Comparison of ENCODE assay signal across 23 mouse cellular contexts in genomic region chr11:19093749-19094148, GRCm38 (mm10).
"Had no signal": no experiment of that assay in that cellular context is flagged by ENCODE, and none has a peak within 500 bp of the region (broad histone marks: within the 10 kb centered on the region; RNA-seq: fewer than 3 reads in every experiment).

No protein-coding gene starts in this region.

- H3K36me3 ChIP-seq: heart, embryonic 10.5 days; heart, embryonic 12.5 days; hindbrain, embryonic 12.5 days; kidney, embryonic 15.5 days; limb, embryonic 10.5 days; limb, embryonic 12.5 days had no signal

- H3K27ac ChIP-seq: heart, embryonic 10.5 days; hindbrain, embryonic 12.5 days; hindbrain, embryonic 14.5 days; hindbrain, postnatal 0 days; kidney, embryonic 15.5 days; kidney, postnatal 0 days; left cerebral cortex, adult 2 months; limb, embryonic 10.5 days; limb, embryonic 12.5 days had no signal

- H3K9ac ChIP-seq: heart, embryonic 12.5 days; hindbrain, embryonic 12.5 days; hindbrain, embryonic 14.5 days; kidney, embryonic 15.5 days; limb, embryonic 12.5 days had no signal

- H3K4me3 ChIP-seq: heart, embryonic 10.5 days; heart, embryonic 12.5 days; hindbrain, embryonic 12.5 days; kidney, embryonic 15.5 days; left cerebral cortex, adult 2 months; limb, embryonic 10.5 days; limb, embryonic 12.5 days had no signal

- H3K27me3 ChIP-seq: heart, embryonic 12.5 days; hindbrain, embryonic 12.5 days; kidney, embryonic 15.5 days; limb, embryonic 12.5 days had no signal

- H3K9me3 ChIP-seq: heart, embryonic 10.5 days; heart, embryonic 12.5 days; hindbrain, embryonic 12.5 days; kidney, embryonic 15.5 days; limb, embryonic 10.5 days; limb, embryonic 12.5 days had no signal

- ATAC-seq: hindbrain, postnatal 0 days; intestine, embryonic 16.5 days had no signal

- H3K4me2 ChIP-seq: heart, embryonic 12.5 days; hindbrain, embryonic 12.5 days; hindbrain, embryonic 14.5 days; kidney, embryonic 15.5 days; limb, embryonic 12.5 days; liver, embryonic 11.5 days had no signal

- DNase-seq: gastrocnemius, postnatal 14 days; gastrocnemius, postnatal 36 days; heart, adult 18-20 months; heart, postnatal 10 days; heart, postnatal 36 days; kidney, adult 11 months; kidney, adult 2 months; kidney, adult 9 months; kidney, postnatal 14 days; kidney, postnatal 36 days; liver had no signal

- H3K4me1 ChIP-seq: kidney, embryonic 15.5 days had no signal
